Mouse (Mus musculus): Measurements from ENCODE around the gene Trabd2b. TPM values are rescaled to one million over a fixed set of nuclear protein-coding genes. Genes with fewer than 3 reads are reported as not detected.

Trabd2b gene
- total RNA-seq, 1 experiment = 0.31 TPM

- H3K36me3 ChIP-seq (ENCODE audit: control insufficient read depth, insufficient read depth, low read length, poor library complexity, severe bottlenecking) = no peaks in the 10 kb centered on the region
- in situ Hi-C loops (cut with MboI; ENCODE audit: low sequenced_read_pairs in 2 of 2, unreplicated experiment in 2 of 2) = no loop called here
- DNase-seq (ENCODE audit: low read depth, low spot score) = no peak
- TF ChIP-seq ZC3H11A (IDR thresholded peaks at IDR 0.05; ENCODE audit: borderline replicate concordance, low read depth, low read length) (no peak), CHD2 (IDR thresholded peaks at IDR 0.05; ENCODE audit: low read depth, low read length) (no peak), ZNF384 (IDR thresholded peaks at IDR 0.05; ENCODE audit: low read depth, low read length) (no peak), HCFC1 (IDR thresholded peaks at IDR 0.05; ENCODE audit: borderline replicate concordance, insufficient read depth, low read length) (no peak), MAFK (IDR thresholded peaks at IDR 0.05; ENCODE audit: insufficient read depth, low read depth, low read length) (no peak)
- no peaks in the 10 kb centered on the region for H3K9me3 ChIP-seq (ENCODE audit: control insufficient read depth, insufficient read depth, low read depth, low read length)
- H3K4me3 ChIP-seq (ENCODE audit: insufficient read depth in 1 of 2, low read depth in 1 of 2, low read length in 2 of 2, poor library complexity in 1 of 2, severe bottlenecking in 1 of 2) = no peak overlapping the region
- H3K27ac ChIP-seq (ENCODE audit: insufficient read depth, low read depth, low read length, poor library complexity, severe bottlenecking) = no peak overlapping the region
- H3K9ac ChIP-seq (ENCODE audit: insufficient read depth, low read depth, low read length, poor library complexity, severe bottlenecking) = no peak overlapping the region
- H3K4me1 ChIP-seq (ENCODE audit: control insufficient read depth in 2 of 2, insufficient read depth in 2 of 2, low read length in 2 of 2, poor library complexity in 1 of 2) = peaks cover 0 to 4% of the 10 kb centered on the region in 2 experiments; a peak in 1 of 4 replicates
These were observed 112.8 kb downstream of the Trabd2b start for GRCm38 (mm10) chr4:114519321-114519720.

- Histone ChIP-seq H3K9me3 (ENCODE audit: control insufficient read depth, insufficient read depth, low read depth, low read length) (no peaks in the 10 kb centered on the region), H3K4me1 (ENCODE audit: control insufficient read depth in 2 of 2, insufficient read depth in 2 of 2, low read length in 2 of 2, poor library complexity in 1 of 2) (peaks cover 0 to 4% of the 10 kb centered on the region in 2 experiments; a peak in 1 of 4 replicates), H3K9ac (ENCODE audit: insufficient read depth, low read depth, low read length, poor library complexity, severe bottlenecking) (no peak overlapping the region), H3K27ac (ENCODE audit: insufficient read depth, low read depth, low read length, poor library complexity, severe bottlenecking) (no peak overlapping the region), H3K36me3 (ENCODE audit: control insufficient read depth, insufficient read depth, low read length, poor library complexity, severe bottlenecking) (no peaks in the 10 kb centered on the region), H3K4me3 (ENCODE audit: insufficient read depth in 1 of 2, low read depth in 1 of 2, low read length in 2 of 2, poor library complexity in 1 of 2, severe bottlenecking in 1 of 2) (no peak overlapping the region)
- in situ Hi-C loops (cut with MboI; ENCODE audit: low sequenced_read_pairs in 2 of 2, unreplicated experiment in 2 of 2) = no loop called here
- DNase-seq (ENCODE audit: low read depth, low spot score) = no peak
- TF ChIP-seq ZNF384 (IDR thresholded peaks at IDR 0.05; ENCODE audit: low read depth, low read length) = no peak
- TF ChIP-seq MAFK (IDR thresholded peaks at IDR 0.05; ENCODE audit: insufficient read depth, low read depth, low read length) = no peak
- no peak for TF ChIP-seq ZC3H11A (IDR thresholded peaks at IDR 0.05; ENCODE audit: borderline replicate concordance, low read depth, low read length)
- no peak for TF ChIP-seq HCFC1 (IDR thresholded peaks at IDR 0.05; ENCODE audit: borderline replicate concordance, insufficient read depth, low read length)
- no peak for TF ChIP-seq CHD2 (IDR thresholded peaks at IDR 0.05; ENCODE audit: low read depth, low read length)
These were observed 113.4 kb downstream of the Trabd2b start for GRCm38 (mm10) chr4:114519966-114520365.

DNA sequence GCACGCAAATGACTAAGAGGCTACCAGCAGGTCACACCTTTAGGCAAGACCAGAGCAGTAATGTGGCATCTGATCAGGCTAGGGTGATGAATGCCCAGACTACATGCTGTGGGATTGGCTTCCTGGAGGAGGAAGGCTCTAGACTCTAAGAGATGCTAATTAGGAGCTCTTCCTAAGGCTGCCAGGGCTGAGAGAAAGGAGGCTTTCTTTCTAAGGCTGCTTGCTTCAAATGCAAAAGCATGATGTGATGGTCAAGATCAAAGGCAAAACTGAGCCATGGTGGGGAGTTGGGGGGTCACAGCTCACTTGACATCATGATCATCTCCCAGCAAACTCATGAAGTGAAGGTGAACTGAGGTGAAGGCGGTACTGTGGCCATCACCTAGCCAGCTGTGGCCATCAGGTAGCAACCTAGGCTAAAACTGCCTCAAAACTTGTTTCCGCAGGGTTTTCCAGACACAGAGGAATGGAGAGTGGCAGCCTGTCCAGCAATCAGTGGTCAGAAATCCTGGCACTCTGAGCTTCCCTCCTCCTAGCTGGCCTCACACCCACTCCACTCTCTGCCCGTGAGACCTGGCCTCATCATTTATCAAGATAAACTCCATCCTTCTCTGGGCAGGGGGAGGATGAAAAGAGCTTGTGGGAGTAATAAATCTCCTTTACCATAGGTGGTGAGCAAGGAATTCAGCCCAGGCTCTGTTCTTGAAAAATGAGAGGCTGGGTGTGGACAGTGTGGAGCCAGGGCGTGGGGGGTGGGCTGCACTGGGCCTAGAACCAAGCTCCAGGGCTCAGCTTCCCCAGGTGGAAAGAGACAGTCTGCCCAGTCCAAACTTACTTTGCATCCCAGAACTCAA, 117.0 kb downstream of the Trabd2b start:
- H3K4me3 ChIP-seq (ENCODE audit: insufficient read depth in 1 of 2, low read depth in 1 of 2, low read length in 2 of 2, poor library complexity in 1 of 2, severe bottlenecking in 1 of 2) = no peak overlapping the region
- H3K9ac ChIP-seq (ENCODE audit: insufficient read depth, low read depth, low read length, poor library complexity, severe bottlenecking) = no peak overlapping the region
- H3K4me1 ChIP-seq (ENCODE audit: control insufficient read depth in 2 of 2, insufficient read depth in 2 of 2, low read length in 2 of 2, poor library complexity in 1 of 2) = peaks cover 0 to 4% of the 10 kb centered on the region in 2 experiments; a peak in 1 of 4 replicates
- H3K36me3 ChIP-seq (ENCODE audit: control insufficient read depth, insufficient read depth, low read length, poor library complexity, severe bottlenecking) = no peaks in the 10 kb centered on the region
- no peak for DNase-seq (ENCODE audit: low read depth, low spot score)
- H3K9me3 ChIP-seq (ENCODE audit: control insufficient read depth, insufficient read depth, low read depth, low read length) = no peaks in the 10 kb centered on the region
- no peak overlapping the region for H3K27ac ChIP-seq (ENCODE audit: insufficient read depth, low read depth, low read length, poor library complexity, severe bottlenecking)
- in situ Hi-C loops (cut with MboI; ENCODE audit: low sequenced_read_pairs in 2 of 2, unreplicated experiment in 2 of 2) = no loop called here
- TF ChIP-seq ZC3H11A (IDR thresholded peaks at IDR 0.05; ENCODE audit: borderline replicate concordance, low read depth, low read length) (no peak), ZNF384 (IDR thresholded peaks at IDR 0.05; ENCODE audit: low read depth, low read length) (no peak), HCFC1 (IDR thresholded peaks at IDR 0.05; ENCODE audit: borderline replicate concordance, insufficient read depth, low read length) (no peak), MAFK (IDR thresholded peaks at IDR 0.05; ENCODE audit: insufficient read depth, low read depth, low read length) (no peak), CHD2 (IDR thresholded peaks at IDR 0.05; ENCODE audit: low read depth, low read length) (no peak)

DNA sequence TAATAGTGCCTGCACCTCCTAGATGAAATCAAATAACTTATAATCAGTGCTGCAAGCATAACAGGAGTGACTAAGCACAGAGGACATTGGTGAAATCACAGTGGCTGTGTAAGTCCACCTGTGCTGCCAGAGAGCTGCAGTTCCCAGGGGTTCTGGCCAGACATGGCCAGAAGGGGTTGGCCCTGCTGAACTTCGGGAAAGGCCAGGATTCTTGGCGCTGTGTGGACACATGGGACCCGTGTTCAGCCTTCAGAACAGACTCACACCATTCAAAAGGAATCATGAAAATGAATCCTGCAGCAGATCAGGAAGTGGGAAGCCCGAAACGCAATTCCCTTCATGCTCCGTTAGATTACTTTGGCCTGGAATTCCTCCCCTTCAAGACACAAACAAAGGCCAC, 125.1 kb downstream of the Trabd2b start:
- H3K27ac ChIP-seq (ENCODE audit: insufficient read depth, low read depth, low read length, poor library complexity, severe bottlenecking) = no peak overlapping the region
- no peaks in the 10 kb centered on the region for H3K9me3 ChIP-seq (ENCODE audit: control insufficient read depth, insufficient read depth, low read depth, low read length)
- H3K4me1 ChIP-seq (ENCODE audit: control insufficient read depth in 2 of 2, insufficient read depth in 2 of 2, low read length in 2 of 2, poor library complexity in 1 of 2) = no peaks in the 10 kb centered on the region
- H3K36me3 ChIP-seq (ENCODE audit: control insufficient read depth, insufficient read depth, low read length, poor library complexity, severe bottlenecking) = no peaks in the 10 kb centered on the region
- DNase-seq (ENCODE audit: low read depth, low spot score) = no peak
- no peak overlapping the region for H3K4me3 ChIP-seq (ENCODE audit: insufficient read depth in 1 of 2, low read depth in 1 of 2, low read length in 2 of 2, poor library complexity in 1 of 2, severe bottlenecking in 1 of 2)
- in situ Hi-C loops (cut with MboI; ENCODE audit: low sequenced_read_pairs in 2 of 2, unreplicated experiment in 2 of 2) = no loop called here
- H3K9ac ChIP-seq (ENCODE audit: insufficient read depth, low read depth, low read length, poor library complexity, severe bottlenecking) = no peak overlapping the region
- no peak for TF ChIP-seq HCFC1 (IDR thresholded peaks at IDR 0.05; ENCODE audit: borderline replicate concordance, insufficient read depth, low read length)

Data from ES-E14 (cell line).